ENCODE assay signal across 15 mouse cellular contexts in the genomic region with DNA sequence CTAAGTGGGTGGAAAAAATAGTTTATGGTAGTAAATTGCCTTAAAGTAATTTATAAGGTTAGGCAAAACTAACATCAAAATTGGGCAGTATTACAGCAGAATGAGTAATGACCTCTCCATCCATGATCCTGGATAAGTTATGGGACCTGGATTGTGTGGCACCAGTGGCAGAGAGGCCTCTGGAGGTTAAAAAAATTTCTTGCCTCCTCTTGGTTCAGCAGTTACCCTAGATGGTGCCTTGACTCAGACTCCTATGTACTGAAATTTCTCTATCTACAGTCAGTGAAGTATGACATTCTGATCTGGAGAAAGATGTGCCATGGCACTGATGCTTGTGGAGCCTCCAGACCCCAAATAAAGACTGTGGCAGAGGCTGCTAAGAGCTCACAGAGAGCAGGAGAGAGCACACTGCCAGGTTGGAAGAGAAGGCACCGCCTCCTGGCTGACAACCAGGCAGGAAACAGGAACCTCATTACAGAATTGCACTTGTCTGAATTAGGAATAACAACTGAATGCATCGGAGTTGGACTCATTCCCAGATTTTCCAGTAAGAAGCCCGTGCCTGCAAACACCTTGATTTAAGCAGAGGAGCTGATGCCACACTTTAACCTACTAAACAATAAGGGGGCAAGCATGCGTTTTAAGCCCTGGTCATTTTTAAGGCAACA.
A peak's percentile ranks its signal among the peaks of the same experiment; 100 is the strongest.
DNase-seq lines count a peak whose midpoint lies in the region; ATAC-seq and TF ChIP-seq lines count a peak whose summit lies in the region.
"Had no signal": no experiment of that assay in that cellular context is flagged by ENCODE, and none has a peak within 500 bp of the region (broad histone marks: within the 10 kb centered on the region; RNA-seq: fewer than 3 reads in every experiment).

No protein-coding gene starts in this region.

- H3K36me3 ChIP-seq in embryonic facial prominence, embryonic 14.5 days (ENCODE audit: control insufficient read depth, insufficient read depth, low read length) = no peaks in the 10 kb centered on the region
- no peaks in the 10 kb centered on the region for H3K36me3 ChIP-seq in embryonic facial prominence, embryonic 10.5 days (replicated peaks)
- no peaks in the 10 kb centered on the region for H3K36me3 ChIP-seq in midbrain, embryonic 11.5 days (ENCODE audit: control insufficient read depth, insufficient read depth, low read length)
- no peaks in the 10 kb centered on the region for H3K36me3 ChIP-seq in midbrain, embryonic 10.5 days
- no peaks in the 10 kb centered on the region for H3K36me3 ChIP-seq in midbrain, postnatal 0 days (ENCODE audit: insufficient read depth, low read length)
- H3K36me3 ChIP-seq: liver, embryonic 13.5 days had no signal

- H3K4me3 ChIP-seq in embryonic facial prominence, embryonic 14.5 days (ENCODE audit: low read depth, low read length) = no peak overlapping the region
- no peak overlapping the region for H3K4me3 ChIP-seq in embryonic facial prominence, embryonic 10.5 days
- no peak overlapping the region for H3K4me3 ChIP-seq in midbrain, embryonic 11.5 days (ENCODE audit: low read depth, low read length)
- no peak overlapping the region for H3K4me3 ChIP-seq in midbrain, embryonic 10.5 days
- H3K4me3 ChIP-seq in midbrain, postnatal 0 days (ENCODE audit: low read depth, low read length) = no peak overlapping the region
- H3K4me3 ChIP-seq: liver, embryonic 13.5 days had no signal

- TF ChIP-seq CTCF in midbrain, postnatal 0 days (IDR thresholded peaks at IDR 0.05) = no peak

- no peak overlapping the region for H3K27ac ChIP-seq in embryonic facial prominence, embryonic 14.5 days (replicated peaks; ENCODE audit: low read depth, low read length)
- H3K27ac ChIP-seq in embryonic facial prominence, embryonic 10.5 days (replicated peaks) = no peak overlapping the region
- no peak overlapping the region for H3K27ac ChIP-seq in midbrain, embryonic 11.5 days (ENCODE audit: low read depth, low read length)
- no peak overlapping the region for H3K27ac ChIP-seq in midbrain, embryonic 10.5 days (replicated peaks)
- H3K27ac ChIP-seq in midbrain, postnatal 0 days (ENCODE audit: low read depth, low read length) = no peak overlapping the region
- H3K27ac ChIP-seq: liver, embryonic 13.5 days; stomach, postnatal 0 days had no signal

- H3K4me2 ChIP-seq in embryonic facial prominence, embryonic 14.5 days (ENCODE audit: low read depth, low read length) = no peak overlapping the region
- H3K4me2 ChIP-seq in midbrain, embryonic 11.5 days = no peak overlapping the region
- no peak overlapping the region for H3K4me2 ChIP-seq in midbrain, postnatal 0 days (ENCODE audit: low read depth, low read length, poor library complexity, severe bottlenecking)
- H3K4me2 ChIP-seq: heart, embryonic 11.5 days; liver, embryonic 13.5 days had no signal

- H3K9me3 ChIP-seq in embryonic facial prominence, embryonic 14.5 days (ENCODE audit: control insufficient read depth, low read length) = no peaks in the 10 kb centered on the region
- no peaks in the 10 kb centered on the region for H3K9me3 ChIP-seq in embryonic facial prominence, embryonic 10.5 days
- H3K9me3 ChIP-seq in midbrain, embryonic 11.5 days (ENCODE audit: control insufficient read depth, low read length) = no peaks in the 10 kb centered on the region
- no peaks in the 10 kb centered on the region for H3K9me3 ChIP-seq in midbrain, embryonic 10.5 days (replicated peaks)
- H3K9me3 ChIP-seq in midbrain, postnatal 0 days (ENCODE audit: low read length) = no peaks in the 10 kb centered on the region
- H3K9me3 ChIP-seq: liver, embryonic 13.5 days had no signal

- no peaks in the 10 kb centered on the region for H3K4me1 ChIP-seq in embryonic facial prominence, embryonic 14.5 days (ENCODE audit: control insufficient read depth, insufficient read depth, low read length)
- no peaks in the 10 kb centered on the region for H3K4me1 ChIP-seq in embryonic facial prominence, embryonic 10.5 days
- no peaks in the 10 kb centered on the region for H3K4me1 ChIP-seq in midbrain, embryonic 11.5 days (ENCODE audit: control insufficient read depth, insufficient read depth, low read length)
- H3K4me1 ChIP-seq in midbrain, embryonic 10.5 days = no peaks in the 10 kb centered on the region
- H3K4me1 ChIP-seq in midbrain, postnatal 0 days (ENCODE audit: insufficient read depth, low read length) = no peaks in the 10 kb centered on the region
- H3K4me1 ChIP-seq: liver, embryonic 13.5 days had no signal

- H3K9ac ChIP-seq in embryonic facial prominence, embryonic 14.5 days (ENCODE audit: low read depth, low read length) = no peak overlapping the region
- no peak overlapping the region for H3K9ac ChIP-seq in midbrain, embryonic 11.5 days (ENCODE audit: low read length)
- H3K9ac ChIP-seq in midbrain, postnatal 0 days (replicated peaks; ENCODE audit: low read length, poor library complexity, severe bottlenecking) = no peak overlapping the region
- H3K9ac ChIP-seq: liver, embryonic 13.5 days had no signal

- ATAC-seq in embryonic facial prominence, embryonic 14.5 days (ENCODE audit: low read depth) = no peak; the same call in 1 of the 2 replicates
- ATAC-seq in midbrain, embryonic 11.5 days (ENCODE audit: low FRiP score) = no peak
- no peak for ATAC-seq in midbrain, postnatal 0 days (ENCODE audit: low FRiP score)

- DNase-seq in embryonic facial prominence, embryonic 14.5 days (ENCODE audit: low spot score) = peak; percentile 71
- no peak for DNase-seq in embryonic facial prominence, embryonic 10.5 days (ENCODE audit: low spot score)
- peak; percentile 8 for DNase-seq in midbrain, embryonic 11.5 days (ENCODE audit: low spot score, missing footprints)
- no peak for DNase-seq in midbrain, embryonic 10.5 days (ENCODE audit: low spot score)
- DNase-seq in cerebellum, adult 9-11 months = peak; percentile 16
- DNase-seq in midbrain, postnatal 0 days (ENCODE audit: low spot score) = peak; percentile 66
- no peak for DNase-seq in layer of hippocampus, adult 18-20 months (ENCODE audit: low spot score in 2 of 2)
- no peak for DNase-seq in frontal cortex, adult 2 months (ENCODE audit: extremely low spot score in 1 of 2, low spot score in 1 of 2)
- DNase-seq: embryo, embryonic 11 days; gastrocnemius, postnatal 14 days; kidney, adult 2 months; liver, embryonic 13.5 days; spleen, adult 18-20 months had no signal

- WGBS in embryonic facial prominence, embryonic 14.5 days = 53% methylated on average over 4 of the region's 4 CpGs
- WGBS in embryonic facial prominence, embryonic 10.5 days = 74% methylated on average over 4 of the region's 4 CpGs
- 88% methylated on average over 4 of the region's 4 CpGs for WGBS in midbrain, embryonic 11.5 days
- WGBS in midbrain, embryonic 10.5 days = 87% methylated on average over 4 of the region's 4 CpGs
- 49% methylated on average over 4 of the region's 4 CpGs for WGBS in midbrain, postnatal 0 days

- H3K27me3 ChIP-seq in embryonic facial prominence, embryonic 14.5 days (replicated peaks; ENCODE audit: control insufficient read depth, insufficient read depth, low read length) = no peaks in the 10 kb centered on the region
- H3K27me3 ChIP-seq in embryonic facial prominence, embryonic 10.5 days (replicated peaks; ENCODE audit: low read depth, poor library complexity, severe bottlenecking) = no peaks in the 10 kb centered on the region
- H3K27me3 ChIP-seq in midbrain, embryonic 11.5 days (ENCODE audit: control insufficient read depth, insufficient read depth, low read length) = no peaks in the 10 kb centered on the region
- no peaks in the 10 kb centered on the region for H3K27me3 ChIP-seq in midbrain, embryonic 10.5 days (ENCODE audit: low read depth, poor library complexity, severe bottlenecking)
- H3K27me3 ChIP-seq in midbrain, postnatal 0 days (ENCODE audit: insufficient read depth, low read length) = no peaks in the 10 kb centered on the region
- H3K27me3 ChIP-seq: liver, embryonic 13.5 days had no signal

Comparison
In these comparisons a context has a peak if more than half of its experiments do, and no peak if none do; other contexts are left out.
1. DNase-seq: peak in embryonic facial prominence, embryonic 14.5 days (single experiment), midbrain, embryonic 11.5 days (single experiment), cerebellum, adult 9-11 months (single experiment) and midbrain, postnatal 0 days (single experiment); none in embryonic facial prominence, embryonic 10.5 days (single experiment), midbrain, embryonic 10.5 days (single experiment), layer of hippocampus, adult 18-20 months (0 of 2) and frontal cortex, adult 2 months (0 of 2).